Mouse (Mus musculus): ENCODE measurements around the gene Rnaseh2c. TPM values are rescaled to one million over a fixed set of nuclear protein-coding genes. Genes with fewer than 3 reads are reported as not detected.

The Rnaseh2c gene
- polyA plus RNA-seq (2012), result 350 and 521 TPM in 2 replicates

DNA sequence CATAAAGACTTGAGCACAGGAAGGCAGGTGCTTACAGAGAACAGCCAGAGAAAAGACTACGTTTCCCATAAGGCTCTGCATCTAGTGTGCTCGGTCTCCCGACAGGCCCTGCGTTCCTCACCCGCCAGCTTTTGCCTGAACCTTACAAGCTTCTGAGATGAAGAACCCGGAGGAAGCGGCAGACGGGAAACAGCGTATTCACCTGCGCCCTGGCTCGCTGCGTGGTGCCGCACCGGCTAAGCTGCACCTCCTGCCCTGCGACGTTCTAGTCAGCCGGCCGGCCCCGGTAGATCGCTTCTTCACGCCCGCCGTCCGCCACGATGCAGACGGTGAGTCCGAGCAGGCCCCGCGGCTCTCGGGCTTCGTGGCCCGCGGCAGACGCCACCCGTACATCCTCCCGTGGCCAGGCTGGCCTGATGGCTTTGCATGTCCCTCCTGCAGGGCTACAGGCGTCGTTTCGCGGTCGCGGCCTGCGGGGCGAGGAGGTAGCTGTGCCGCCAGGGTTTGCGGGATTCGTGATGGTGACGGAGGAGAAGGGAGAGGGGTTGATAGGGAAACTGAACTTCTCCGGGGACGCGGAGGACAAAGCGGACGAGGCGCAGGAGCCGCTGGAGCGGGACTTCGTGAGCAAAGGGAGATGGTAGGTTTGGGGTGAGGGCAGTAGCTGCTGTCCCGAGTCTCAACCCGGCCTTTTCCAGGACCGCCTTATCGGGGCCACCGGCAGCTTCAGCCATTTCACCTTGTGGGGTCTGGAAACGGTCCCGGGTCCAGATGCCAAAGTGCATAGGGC is at the start of gene Rnaseh2c:
TSS of gene Rnaseh2c (plus strand) at position 122 of the 790 bp plus-strand sequence.
- no peak for TF ChIP-seq GATA1 (IDR thresholded peaks at IDR 0.05; ENCODE audit: low read length)

DNA sequence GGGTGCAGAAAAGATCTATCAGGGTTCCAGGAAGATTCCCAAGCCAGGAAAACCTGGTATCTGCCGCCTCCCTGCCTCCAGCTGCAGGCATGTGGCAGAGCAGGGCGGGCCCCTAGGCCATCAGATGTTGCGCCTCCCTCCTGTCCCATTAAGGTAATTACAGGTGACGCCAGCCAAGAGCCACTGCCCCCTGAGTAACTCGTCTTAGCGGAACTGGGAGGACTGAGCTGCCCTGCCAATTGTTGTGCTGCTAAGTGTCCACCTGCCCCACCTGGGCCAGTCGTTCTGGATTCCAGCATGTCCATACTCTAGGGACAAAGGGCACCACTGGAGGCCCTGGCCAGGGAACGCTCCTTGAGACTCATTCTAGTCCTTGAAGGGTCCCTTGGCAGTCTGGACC is 47.9 kb upstream of the Rnaseh2c start:
- no peak for TF ChIP-seq GATA1 (IDR thresholded peaks at IDR 0.05; ENCODE audit: low read length)

DNA sequence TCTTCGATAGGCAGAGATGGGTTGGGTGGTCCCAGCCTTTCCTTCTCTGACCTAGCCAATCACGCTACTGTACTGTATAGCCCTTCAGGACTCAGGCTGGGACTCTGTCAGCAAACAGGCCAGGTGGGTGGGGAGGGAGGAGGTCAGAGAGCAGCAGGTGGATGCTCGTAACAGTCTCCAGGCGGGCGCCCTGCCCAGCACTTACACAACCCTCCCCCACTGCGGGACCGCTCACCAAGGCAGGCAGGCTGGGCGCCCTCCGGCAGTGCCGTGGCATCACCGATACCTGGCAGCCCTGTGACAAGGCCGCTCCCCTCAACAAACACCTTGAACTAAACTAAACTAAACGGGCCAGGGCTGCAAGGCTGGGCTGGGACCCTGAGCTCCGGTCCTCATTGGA is 47.5 kb upstream of the Rnaseh2c start:
- no peak for TF ChIP-seq GATA1 (IDR thresholded peaks at IDR 0.05; ENCODE audit: low read length)

DNA sequence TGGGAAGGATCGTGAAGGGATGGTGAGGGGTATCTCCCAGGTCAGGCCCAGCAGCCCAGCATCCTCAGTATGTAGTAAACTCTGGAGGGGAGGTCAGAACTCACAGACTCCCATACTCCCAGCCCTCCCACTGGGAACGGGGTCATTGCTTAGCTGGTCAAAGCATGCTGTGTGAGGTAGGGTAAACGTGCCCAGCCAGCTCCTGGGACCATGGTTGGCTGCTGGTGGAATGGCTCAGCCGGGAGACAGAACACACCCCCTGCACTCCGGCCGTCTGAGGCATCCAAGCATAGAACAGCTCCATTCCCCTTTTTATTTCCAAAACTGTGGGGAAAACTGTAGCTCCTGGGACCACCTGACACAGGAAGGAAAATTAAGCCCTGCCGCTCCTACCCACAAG is 43.5 kb upstream of the Rnaseh2c start:
- no peak for TF ChIP-seq GATA1 (IDR thresholded peaks at IDR 0.05; ENCODE audit: low read length)

DNA sequence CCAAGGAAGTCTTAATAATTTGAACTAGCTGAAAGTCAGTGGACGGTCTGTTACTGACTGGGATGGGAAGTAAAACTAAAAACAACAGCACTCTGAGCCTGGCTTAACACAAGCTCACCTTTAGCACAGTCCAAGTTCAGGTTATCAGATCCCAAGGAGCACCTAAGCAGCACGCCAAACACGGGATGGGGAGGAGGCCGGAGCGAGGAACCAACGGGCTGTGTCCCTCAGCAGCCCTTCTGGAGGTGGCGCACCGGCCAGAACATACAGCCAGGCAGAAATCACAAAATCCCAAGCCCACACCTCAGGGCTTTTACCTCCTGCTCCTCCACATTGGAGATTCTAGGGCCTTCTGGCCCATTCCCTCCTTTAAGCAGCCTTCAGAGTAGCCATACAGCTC is 42.9 kb upstream of the Rnaseh2c start:
- TF ChIP-seq GATA1 (IDR thresholded peaks at IDR 0.05; ENCODE audit: low read length), result no peak

DNA sequence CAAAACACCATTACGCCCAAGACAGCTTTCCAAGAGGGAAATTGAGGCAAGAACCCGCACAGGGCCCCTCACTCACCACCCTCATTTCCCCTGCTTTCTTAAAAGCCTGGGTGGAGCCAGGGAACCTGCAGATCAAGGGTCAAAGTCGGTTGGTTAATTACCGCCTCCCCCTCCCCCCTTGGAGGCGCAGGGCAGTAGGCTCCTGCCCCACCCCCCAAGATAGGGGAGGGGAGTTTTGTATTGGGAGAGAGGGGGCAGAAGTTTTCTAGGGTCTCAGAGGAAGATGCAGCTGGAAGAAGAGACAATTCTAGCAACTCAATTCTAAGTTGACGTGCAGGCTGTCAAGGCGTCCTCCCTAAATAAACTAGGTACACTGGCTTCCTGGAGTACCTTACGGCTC is 42.4 kb upstream of the Rnaseh2c start:
- no peak for TF ChIP-seq GATA1 (IDR thresholded peaks at IDR 0.05; ENCODE audit: low read length)

DNA sequence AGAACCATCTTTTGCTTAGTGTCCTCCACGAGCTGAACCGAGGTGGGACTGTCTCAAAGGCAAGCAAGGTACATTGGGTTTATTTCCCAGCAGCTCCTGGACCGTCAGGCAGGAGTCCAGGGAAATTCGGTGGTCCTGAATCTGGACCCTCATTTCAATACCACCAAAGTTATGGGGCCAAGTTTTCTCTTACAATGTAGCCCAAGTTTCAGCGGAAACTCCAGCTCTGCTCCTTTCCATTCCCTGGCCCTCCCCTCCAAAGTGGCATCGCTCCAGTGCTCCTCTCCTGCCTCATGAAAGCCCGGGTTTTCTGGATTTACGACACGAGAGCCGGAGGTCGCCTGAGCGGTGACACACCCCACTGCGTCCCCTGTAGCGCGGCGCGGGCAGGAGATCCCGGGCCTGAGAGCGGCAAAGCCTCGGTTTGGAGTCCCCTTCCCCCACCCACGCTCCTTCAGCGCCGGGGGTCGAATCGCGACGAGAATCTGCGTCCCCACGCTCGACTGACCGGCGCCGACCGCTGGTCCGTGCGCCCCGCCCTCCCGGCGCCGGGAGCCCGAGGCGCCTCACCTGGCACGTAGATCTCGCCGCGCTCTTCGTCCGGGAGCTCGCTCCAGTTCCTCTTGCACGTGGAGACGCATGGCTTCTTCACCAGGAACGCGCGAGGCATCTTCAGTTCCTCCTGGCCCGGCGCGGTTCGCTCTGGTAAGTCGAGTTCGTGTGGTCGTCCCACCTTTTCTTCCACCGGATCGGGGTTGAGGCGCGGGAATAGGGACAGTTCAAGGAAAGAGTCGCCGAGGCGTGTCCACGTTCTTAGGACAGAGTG is 41.8 kb upstream of the Rnaseh2c start:
- TF ChIP-seq GATA1 (IDR thresholded peaks at IDR 0.05; ENCODE audit: low read length), result no peak

DNA sequence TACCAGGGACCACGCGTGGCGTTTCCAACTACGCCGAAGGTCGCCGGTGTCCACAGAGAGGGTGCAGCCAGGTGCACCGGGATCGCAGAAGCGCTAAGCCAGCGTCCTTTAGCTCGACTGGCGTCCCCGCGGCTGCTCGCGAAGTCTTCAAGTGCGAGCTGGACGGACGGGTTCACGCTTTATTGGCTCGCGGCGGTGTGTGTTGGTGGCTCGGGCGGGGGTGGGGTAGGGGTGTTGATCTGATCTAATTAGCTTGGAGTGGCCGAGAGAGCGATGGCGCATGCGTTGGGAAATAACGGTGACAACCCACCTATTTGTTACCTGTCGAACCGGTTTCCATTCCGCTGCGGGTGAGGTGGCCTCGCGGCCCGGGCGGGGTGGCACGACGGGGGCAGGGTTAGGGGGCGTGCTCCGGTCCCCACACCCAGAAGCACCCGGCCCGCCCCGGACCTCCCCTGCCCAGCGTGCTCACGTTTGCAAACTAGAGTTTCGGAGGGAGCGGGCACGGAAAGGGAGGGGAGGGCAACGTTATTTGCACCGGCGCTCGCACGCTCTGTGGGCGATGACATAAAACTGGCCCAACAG is 41.1 kb upstream of the Rnaseh2c start, which contains the start of gene Ovol1:
TSS of gene Ovol1 (minus strand) at position 190 of the 585 bp plus-strand sequence.
- TF ChIP-seq GATA1 (IDR thresholded peaks at IDR 0.05; ENCODE audit: low read length), result no peak

DNA sequence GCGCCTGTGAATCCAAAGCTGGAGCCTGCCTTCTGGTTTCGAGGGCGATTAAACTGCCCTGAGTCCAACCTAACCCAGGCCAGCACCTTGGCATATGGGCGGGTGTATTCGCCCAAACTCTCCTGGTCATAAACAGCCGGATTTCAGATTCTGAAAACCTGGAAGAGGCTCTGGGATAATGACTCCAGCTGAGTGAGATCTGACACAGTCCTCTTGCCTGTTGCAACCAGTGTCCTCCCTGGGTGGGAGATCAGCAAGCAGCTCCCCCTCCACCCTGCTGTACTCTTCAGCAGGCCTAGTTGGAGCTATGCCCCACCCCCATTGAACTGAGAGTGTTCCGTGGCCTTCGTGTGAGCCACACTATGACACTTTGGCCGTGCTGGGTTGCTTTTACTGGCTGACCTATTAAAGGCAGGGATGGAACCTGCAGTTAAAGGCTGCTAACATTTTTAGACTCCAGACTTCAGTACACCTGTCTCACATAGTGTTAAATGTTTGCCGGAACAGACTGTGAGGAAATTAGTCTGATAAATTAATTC is 40.4 kb upstream of the Rnaseh2c start:
- TF ChIP-seq GATA1 (IDR thresholded peaks at IDR 0.05; ENCODE audit: low read length), result no peak

DNA sequence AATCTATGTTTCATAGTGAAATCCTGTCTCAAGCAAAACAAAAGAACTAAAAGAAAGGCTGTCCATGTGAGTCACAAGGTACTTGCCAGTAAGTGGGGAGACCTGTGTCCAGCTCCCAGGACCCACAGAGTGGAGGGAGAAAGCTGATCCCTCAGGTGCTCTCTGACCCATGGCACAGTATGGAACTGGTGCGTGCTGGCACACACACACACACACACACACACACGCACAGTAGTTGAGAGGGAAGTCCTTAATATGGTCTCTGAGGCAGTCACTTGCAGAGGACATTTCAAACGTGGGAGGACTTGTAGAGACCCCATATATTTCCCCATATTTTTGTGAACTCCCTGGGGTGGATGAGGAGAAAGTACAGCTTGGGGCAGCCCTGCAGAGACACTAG is 39.8 kb upstream of the Rnaseh2c start:
- TF ChIP-seq GATA1 (IDR thresholded peaks at IDR 0.05; ENCODE audit: low read length), result no peak

DNA sequence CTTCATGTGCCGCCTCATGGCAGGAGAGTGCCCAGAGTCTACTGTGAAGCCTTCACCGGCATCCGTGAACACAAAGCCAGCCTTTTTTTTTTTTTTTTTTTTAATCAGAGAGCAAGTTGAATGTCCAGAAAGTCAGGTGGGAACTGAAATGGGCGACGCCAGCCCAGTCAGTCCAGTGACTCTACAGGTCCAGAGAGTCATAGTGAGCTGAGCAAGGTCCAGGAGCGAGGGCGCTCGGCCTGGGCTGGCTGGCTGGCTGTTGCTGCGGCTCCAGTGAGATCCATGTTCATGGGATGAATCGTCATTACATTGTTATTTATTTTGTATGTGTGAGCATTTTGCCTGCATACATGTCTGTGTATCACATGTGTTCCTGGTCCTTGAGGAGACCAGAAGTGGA is 38.9 kb upstream of the Rnaseh2c start:
- no peak for TF ChIP-seq GATA1 (IDR thresholded peaks at IDR 0.05; ENCODE audit: low read length)

DNA sequence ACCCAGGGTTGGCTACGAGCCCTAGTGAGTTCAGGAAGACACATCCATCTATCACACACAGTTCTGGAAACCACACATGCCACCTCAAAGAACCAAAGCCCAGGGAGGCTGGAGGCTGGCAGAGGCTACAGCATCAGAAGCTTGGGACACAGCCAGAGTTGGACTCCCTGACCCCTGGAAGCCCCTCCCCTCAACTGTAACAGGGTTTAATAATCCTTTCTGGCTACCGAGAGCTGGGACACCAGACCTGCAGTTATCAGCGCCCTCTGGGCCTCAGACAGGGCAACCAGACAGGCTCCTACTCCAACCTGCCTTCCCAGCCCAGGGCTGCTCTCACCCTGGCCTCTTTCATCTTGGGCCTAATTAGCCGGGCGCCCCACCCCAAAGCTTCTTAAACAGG is 35.4 kb upstream of the Rnaseh2c start:
- TF ChIP-seq GATA1 (IDR thresholded peaks at IDR 0.05; ENCODE audit: low read length), result no peak

DNA sequence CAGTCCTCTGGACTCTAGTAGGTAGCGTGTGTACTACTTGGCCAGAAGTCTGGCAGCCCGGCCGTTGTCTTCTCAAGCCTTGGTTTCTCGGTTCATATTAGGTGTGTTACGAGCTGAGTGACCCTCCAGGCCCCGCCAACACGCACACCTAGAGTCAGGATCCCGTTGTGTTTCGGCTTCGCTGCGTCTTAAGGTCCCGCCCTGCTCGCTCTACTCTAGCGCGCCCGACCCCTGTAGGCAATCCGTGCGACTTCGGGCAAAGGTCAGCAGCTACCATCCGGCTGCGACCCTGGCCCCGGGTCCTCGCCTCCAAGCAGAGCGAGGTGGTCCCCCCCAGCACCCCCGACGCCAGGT is 34.5 kb upstream of the Rnaseh2c start:
- no peak for TF ChIP-seq GATA1 (IDR thresholded peaks at IDR 0.05; ENCODE audit: low read length)

DNA sequence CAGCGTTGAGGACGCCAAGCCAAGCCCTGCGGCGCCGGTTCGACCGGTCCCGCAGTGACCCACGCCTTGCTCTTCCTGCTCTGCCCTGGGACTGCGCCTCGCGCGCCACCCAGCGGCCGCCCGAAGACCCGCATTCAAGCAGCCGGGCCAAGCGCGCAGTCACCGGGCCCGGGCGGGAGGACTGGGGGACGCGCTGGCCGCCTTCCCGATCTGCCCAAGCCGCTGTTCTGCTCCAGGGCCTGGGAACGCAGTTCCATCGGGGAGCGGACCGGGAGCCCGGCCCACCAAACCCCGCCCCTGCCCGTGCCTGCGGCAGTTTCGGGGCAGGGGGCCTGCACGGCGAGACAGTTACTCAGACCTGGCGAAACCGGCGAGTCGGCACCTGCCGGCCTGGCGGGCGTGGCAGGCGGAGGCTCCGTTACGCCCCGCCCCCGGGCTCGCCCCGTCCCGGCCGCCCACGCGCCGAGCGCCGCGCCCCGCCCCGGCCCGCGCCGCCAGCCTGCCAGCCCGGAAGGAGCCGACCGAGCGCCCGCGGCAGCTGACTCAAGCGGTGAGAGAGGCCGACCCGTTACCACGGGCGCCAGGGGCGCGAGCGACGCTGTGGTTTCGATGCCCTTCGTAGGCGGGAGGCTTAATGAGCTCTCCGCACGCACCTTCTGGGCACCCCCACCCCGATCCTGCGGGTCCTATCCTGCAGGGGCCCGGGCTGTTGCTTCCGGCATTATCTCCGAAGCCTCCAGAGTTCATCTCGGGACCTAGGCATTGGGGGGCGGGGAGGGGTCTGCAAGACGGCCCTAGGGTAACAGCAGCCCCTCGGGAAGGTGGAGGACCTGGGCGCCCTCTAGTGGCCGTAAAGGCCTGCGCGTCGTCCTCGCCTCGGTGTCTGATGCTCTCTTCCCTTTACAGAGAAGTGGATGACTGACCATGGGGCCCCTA is 33.9 kb upstream of the Rnaseh2c start, which contains the start of gene Ap5b1:
TSS of gene Ap5b1 (plus strand) at position 492 of the 936 bp plus-strand sequence.
- no peak for TF ChIP-seq GATA1 (IDR thresholded peaks at IDR 0.05; ENCODE audit: low read length)
